Mouse (Mus musculus) 3134 (cell line): Measurements from ENCODE around the gene Coq4.
A peak's percentile ranks its signal among the peaks of the same experiment; 100 is the strongest.

Experiments used
- DNase-seq: peaks from one replicate; pipeline ENCODE4 v3.0.0-alpha.2; 2011; ENCODE audit warnings: low spot score; ENCODE audit not compliant: insufficient read length; ENCODE audit errors: extremely low read depth

Gene Coq4

GRCm38 (mm10) chr2:29792772-29793487 is 5.6 kb downstream of the Coq4 start:
- no peak for DNase-seq

DNA sequence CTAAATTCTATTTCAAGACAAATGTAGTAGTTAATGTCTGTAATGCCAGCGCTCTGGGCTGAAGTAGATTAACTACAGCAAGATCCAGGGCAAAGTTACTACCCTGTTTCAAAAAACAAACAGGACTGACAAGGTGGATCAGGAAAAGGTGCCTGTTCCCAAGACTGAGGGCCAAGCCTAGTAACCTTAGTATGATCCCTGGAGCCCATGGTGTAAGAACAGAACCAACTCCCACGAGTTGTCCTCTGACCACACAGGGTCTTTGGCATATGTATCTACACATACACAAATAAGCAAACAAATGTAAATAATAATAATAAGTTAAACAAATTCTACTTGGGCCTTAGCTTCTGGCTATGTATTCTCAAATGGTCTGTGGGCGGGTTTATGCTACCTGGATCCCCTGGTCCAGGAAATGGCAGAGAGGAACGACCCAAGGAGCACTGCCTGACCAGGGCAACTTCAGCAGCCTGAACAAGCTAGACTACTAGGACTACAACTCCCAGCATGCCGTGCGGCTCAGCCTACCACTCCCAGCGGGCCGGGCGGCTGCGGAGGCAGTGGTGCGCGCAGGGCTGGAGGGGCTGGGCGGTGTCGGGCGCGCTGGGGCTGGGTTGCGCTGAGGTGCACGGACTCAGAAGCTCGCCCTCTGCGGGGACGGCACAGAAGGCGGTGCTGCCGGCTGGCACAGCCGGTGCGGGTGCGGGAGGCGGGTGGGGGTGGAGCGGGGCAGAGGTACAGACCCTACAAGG is 15.0 kb downstream of the Coq4 start, which contains the start of gene Slc27a4:
Gene Slc27a4, plus strand, starts transcription at position 560 of the 752 bp plus-strand sequence.
- DNase-seq = peak; percentile 91

DNA sequence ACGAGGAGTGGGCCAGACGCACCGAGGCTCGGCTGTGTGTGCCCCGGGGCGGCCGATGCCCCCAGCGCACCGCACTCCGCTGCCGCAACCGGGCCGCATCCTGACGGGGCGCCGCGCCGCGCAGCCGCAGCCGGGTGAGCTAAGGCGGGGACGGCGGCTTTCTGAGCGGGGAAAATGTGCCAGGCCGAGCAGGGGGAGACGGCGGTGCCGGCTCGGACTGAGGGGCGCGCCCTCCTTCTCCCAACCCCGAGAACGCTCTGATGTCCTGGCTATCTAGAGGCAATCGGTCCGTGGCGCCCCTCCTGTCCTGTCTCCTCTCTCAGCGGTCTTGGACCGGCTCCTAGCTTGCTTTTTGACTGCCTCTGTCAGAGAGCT is 15.5 kb downstream of the Coq4 start:
- no peak for DNase-seq

DNA sequence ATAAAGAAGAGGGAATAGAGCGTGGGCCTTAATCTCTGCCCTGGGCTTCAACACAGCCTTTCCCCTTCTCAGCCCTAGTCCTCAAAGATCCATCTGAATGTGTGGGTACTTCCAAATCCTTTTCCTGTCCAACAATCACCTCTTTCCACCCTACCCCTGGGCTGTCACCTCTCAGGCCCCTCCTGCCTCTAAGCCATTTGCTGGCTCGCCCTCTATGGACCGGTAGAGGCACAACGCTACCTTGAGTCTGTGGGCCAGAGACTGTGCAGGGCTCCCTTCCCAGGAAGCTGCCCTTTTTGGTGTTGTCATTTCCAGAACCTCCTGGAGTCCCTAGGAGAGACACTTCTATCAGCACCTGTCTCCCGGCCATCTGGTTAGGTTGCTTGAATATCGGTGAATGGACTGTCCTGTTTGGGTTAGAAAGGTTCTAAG is 16.1 kb downstream of the Coq4 start:
- DNase-seq = peak; percentile 38

DNA sequence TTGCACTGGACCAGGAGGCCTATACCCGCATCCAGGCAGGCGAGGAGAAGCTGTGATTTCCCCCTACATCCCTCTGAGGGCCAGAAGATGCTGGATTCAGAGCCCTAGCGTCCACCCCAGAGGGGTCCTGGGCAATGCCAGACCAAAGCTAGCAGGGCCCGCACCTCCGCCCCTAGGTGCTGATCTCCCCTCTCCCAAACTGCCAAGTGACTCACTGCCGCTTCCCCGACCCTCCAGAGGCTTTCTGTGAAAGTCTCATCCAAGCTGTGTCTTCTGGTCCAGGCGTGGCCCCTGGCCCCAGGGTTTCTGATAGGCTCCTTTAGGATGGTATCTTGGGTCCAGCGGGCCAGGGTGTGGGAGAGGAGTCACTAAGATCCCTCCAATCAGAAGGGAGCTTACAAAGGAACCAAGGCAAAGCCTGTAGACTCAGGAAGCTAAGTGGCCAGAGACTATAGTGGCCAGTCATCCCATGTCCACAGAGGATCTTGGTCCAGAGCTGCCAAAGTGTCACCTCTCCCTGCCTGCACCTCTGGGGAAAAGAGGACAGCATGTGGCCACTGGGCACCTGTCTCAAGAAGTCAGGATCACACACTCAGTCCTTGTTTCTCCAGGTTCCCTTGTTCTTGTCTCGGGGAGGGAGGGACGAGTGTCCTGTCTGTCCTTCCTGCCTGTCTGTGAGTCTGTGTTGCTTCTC is 28.5 kb downstream of the Coq4 start:
- no peak for DNase-seq

DNA sequence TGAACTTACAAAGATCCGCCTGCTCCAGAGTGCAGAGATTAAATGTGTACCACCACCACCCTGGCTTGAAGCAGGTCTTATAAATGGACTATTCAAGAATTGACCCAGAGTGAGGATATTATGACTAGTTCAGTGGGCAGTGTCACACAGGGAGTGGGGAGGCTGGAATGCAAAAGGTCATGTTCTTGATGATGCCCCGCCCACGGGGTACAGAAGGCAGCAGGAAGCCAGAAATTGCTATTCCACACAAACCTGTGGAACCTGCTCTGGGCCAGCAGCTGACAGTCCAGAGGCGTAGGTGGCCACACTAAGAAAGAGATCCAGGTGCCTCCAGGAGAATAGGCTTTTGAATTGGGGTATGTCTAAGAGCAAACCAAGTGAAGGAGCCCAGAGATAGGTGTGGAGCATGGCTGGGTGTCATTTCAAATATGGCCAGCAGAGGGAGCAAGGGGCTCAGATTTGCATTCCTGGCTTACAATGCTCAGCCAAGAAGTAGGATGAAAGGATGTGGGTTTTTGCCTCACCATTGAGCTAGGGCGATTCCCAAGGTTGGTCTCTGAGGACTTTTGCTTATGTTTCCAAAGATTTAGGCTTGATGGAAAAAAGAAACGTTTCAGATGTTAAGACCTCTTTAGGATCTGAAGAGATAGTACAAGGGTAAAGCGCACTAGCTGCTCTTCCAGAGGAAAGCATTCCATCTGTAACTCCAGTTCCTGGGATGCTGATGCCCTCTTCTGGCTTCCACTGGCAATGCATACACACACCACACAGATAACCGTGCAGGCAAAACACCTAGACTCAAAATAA is 30.3 kb downstream of the Coq4 start:
- peak; percentile 59 for DNase-seq

- no peak for DNase-seq
Observed at GRCm38 (mm10) chr2:29819363-29819762, 32.1 kb downstream of the Coq4 start.

DNA sequence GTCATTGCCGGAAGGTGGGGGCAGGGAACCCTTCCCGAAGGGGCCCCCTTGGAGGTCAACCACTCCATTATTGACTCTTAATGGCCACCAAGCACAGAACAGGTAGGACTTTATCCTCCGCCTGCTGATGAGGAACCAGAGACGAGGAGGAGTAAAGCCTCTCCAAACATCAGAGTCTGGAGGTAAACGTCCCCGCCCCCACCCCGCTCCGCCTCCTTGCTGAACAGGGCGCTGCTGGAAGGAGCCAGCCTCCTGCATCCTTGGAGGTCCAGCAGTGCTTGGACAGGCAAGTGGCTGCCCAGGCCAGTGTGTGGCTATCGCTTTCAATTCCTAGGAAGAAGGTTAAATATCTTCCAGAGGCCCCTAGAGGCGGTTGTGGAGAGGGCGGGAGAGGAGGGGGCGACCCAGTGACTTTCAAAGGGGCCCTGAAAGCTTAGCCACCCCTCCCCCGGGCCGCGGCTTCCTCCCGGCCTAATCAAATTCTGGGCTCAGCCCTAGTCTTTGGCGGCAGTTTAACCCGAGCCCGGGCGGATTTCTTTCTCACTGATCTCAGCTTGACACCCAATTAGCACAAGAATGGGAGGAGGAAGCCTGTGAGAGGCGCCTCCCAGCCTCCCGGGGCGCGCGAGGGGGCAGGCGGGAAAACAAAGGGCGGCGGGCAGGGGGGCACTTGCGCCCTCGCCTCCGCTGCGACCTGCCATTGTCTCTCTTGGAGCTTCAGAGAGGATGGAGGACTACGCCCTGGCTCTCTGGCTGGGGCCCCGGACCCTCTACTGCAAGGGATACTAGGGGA is 32.9 kb downstream of the Coq4 start, which contains the start of gene Urm1:
Gene Urm1, plus strand, starts transcription at position 51 of the 793 bp plus-strand sequence.
- DNase-seq = no peak

- no peak for DNase-seq
Observed at GRCm38 (mm10) chr2:29826318-29826925, 39.1 kb downstream of the Coq4 start.

- peak; percentile 87 for DNase-seq
Observed at GRCm38 (mm10) chr2:29826926-29827708, 39.8 kb downstream of the Coq4 start.

DNA sequence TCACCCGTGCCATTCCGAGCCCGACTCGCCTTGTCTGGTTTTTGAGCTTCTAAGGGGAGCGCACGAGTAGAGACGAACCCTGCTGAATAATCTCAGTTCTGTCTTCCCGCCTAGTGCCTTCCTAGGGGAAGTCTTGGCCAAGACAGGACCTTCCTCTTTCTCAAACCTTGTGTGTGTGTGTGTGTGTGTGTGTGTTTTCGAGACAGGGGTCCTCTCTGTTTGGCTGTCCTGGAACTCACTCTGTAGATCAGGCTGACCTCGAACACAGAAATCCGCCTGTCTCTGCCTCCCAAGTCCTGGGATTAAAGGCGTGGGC is 40.4 kb downstream of the Coq4 start:
- no peak for DNase-seq

DNA sequence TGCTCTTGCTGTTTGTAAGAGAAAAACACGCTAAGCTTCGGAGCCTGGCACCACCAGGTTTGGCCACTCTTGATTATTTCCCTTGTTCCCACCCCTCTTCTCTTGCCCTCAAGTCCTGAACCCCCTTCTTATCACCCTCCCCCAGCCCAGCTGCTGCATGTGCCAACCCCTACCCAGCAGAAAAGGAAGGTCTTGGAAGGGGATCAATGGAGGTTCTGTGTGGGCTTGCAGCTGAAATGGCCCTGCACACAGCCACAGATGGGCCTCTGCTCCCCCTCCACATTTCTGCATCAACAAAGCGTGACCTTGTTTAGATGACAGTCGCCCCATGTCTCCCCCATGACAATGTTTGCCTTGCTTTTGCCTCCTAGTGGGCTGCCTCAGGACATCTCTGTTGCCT is 43.8 kb downstream of the Coq4 start:
- no peak for DNase-seq

- no peak for DNase-seq
Observed at GRCm38 (mm10) chr2:29833796-29834195, 46.5 kb downstream of the Coq4 start.

GRCm38 (mm10) chr2:29835391-29835899 is 48.2 kb downstream of the Coq4 start:
- DNase-seq = no peak

GRCm38 (mm10) chr2:29839460-29839859 is 52.2 kb downstream of the Coq4 start:
- DNase-seq = no peak

DNA sequence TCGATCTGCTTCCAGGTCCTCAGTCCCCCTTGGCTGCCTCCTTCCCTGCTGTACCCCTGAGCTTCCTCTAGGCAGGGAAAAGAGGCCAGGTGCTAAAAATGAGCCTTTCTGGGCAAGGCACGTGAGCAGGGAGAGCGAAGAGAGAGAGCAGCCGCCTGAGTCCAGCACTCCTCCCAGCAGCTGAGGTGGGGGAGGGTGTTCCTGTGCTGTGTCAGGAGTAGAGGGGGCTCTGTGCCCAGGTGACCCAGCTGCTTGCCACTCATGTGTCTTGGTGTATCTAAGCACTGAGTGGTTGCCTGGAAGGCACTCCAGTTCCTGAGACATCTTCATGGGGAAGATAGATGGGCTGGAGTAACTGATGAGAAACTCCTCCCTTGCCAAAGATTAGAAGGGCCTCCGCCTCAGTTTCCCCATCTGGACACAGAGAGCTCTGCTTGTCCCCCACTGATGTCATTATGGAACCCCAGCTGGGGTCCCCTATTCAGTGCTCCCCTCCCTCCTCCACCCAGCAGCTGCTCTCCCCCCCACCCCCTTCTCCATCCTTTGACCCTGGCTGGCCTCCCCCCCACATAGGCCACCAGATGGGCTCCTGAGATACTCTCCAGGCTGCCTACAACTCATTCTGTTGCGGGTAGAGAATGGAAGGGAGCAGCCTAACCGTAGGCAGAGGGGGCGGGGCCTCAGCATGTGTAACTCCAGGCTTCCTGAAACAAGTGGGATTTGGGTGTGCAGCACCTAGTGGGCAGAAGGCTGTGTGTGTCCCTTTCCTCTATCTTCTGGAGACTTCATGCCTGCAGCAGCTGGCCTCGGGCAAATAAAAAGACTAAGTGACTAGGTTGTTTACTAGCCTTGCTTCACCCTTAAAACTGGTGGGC is 56.2 kb downstream of the Coq4 start:
- no peak for DNase-seq

- no peak for DNase-seq
Observed at GRCm38 (mm10) chr2:29844115-29844514, 56.8 kb downstream of the Coq4 start.

GRCm38 (mm10) chr2:29844661-29845060 is 57.4 kb downstream of the Coq4 start:
- no peak for DNase-seq
